Mouse (Mus musculus) midbrain, embryonic 13.5 days (tissue): ENCODE data around the gene Clec11a. TPM values are rescaled to one million over a fixed set of nuclear protein-coding genes. Genes with fewer than 3 reads are reported as not detected.
A peak's percentile ranks its signal among the peaks of the same experiment; 100 is the strongest.
"Not testable (repeated sequence)": the region's sequence is repeated elsewhere in the genome, so short reads cannot be mapped to it uniquely, and the experiment has no call there.

Experiments
- ATAC-seq: fragments of 200-750 bp; cut with Nextera tagmentation; 2 replicates; pipeline ENCODE4 v1.8.0; 2017; ENCODE audit warnings: mild to moderate bottlenecking, moderate TSS enrichment, moderate library complexity
- H3K27ac ChIP-seq: fragments of 300-500 bp; sonication (generic); 2 replicates; pipeline ENCODE4 v1.5.1; 2015; ENCODE audit warnings: inconsistent platforms, mild to moderate bottlenecking, moderate library complexity
- H3K27me3 ChIP-seq: fragments of 300-500 bp; sonication (generic); 2 replicates; pipeline ENCODE4 v1.6.1; 2015; ENCODE audit warnings: mild to moderate bottlenecking, inconsistent platforms
- H3K36me3 ChIP-seq: fragments of 300-500 bp; sonication (generic); 2 replicates; pipeline ENCODE4 v1.6.1; 2015; ENCODE audit warnings: mild to moderate bottlenecking, inconsistent platforms
- H3K4me1 ChIP-seq: fragments of 300-500 bp; sonication (generic); replicated peaks from 2 replicates; pipeline ENCODE4 v1.6.1; 2015; ENCODE audit warnings: inconsistent platforms
- H3K4me2 ChIP-seq: fragments of 300-500 bp; sonication (generic); replicated peaks from 2 replicates; pipeline ENCODE4 v1.6.1; 2015; ENCODE audit warnings: moderate library complexity, mild to moderate bottlenecking, inconsistent platforms
- H3K4me3 ChIP-seq: fragments of 300-500 bp; sonication (generic); replicated peaks from 2 replicates; pipeline ENCODE4 v1.5.1; 2015; ENCODE audit warnings: mild to moderate bottlenecking, inconsistent platforms
- H3K9ac ChIP-seq: fragments of 300-500 bp; sonication (generic); replicated peaks from 2 replicates; pipeline ENCODE4 v1.6.1; 2015; ENCODE audit warnings: mild to moderate bottlenecking, inconsistent platforms
- H3K9me3 ChIP-seq: fragments of 300-500 bp; sonication (generic); 2 replicates; pipeline ENCODE4 v1.6.1; 2016; ENCODE audit warnings: mild to moderate bottlenecking, inconsistent platforms
- WGBS: fragments of 180-500 bp; shearing (Covaris S2); methylation state at CpG from one replicate; pipeline ENCODE4 v1.1.7; 2015; 5-methylcytosine and 5-hydroxymethylcytosine counted together
- polyA plus RNA-seq: library from polyadenylated mRNA; unstranded; fragments of >200 nt; fragmentation: Nextera tagmentation; extraction: Ambion mirVana; gene quantifications from 2 replicates; pipeline ENCODE4 v1.2.1, GENCODE M21; 2015

The Clec11a gene
- polyA plus RNA-seq, 1 experiment from 2014 or later = 3.7 TPM

DNA sequence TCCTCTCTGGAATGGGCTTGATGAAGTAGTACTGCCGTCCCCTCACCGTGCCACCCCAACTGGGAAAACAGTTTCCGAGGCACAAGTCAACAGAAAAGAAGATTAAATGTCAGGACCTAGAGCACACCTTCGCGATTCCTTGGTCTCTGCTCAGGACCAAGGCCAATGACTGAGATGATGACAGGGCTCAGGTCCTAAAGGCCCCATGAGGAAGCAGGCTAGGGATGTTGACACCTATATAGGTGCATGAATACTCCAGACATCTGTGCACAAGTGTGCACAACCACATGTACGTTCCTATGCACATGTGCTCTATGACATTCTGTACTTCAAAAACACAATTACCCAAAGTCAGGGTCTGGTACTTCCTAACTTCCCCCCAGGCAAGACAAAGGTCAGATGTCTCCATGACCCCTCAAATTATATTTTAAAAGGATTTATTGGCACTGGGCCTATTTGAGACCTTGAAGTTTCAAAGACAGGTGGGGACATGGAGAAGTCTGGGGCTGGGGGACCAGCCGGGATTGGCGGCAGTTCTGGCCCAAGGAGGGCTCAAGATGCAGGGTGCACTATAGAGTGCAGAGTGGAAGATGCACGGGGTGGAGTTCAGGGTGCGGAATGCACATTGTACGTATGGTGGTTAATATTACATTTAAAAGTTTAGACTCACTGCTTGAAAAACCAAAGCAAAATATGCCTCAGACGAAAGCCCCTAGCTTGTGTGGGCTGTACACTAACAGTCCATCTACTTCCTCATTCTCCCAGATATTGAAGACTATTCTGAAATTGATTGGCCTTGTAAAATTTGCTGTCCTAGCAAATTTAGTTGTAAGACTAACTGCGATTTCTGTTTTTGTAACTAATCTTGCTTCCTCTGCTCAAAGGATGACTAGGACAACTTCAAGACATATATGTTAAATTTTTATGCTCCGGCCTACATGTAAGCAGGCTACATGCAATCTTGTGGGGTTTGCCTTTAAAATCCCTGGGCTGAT lies 3.1 kb downstream of the Clec11a start:
- peak overlapping the region; percentile 94 for H3K9ac ChIP-seq
- H3K27me3 ChIP-seq = 0 out of 2 replicates have a peak, but pooled peaks cover 12% of the 10 kb centered on the region
- peaks cover 20% of the 10 kb centered on the region for H3K4me1 ChIP-seq
- H3K4me2 ChIP-seq = peak overlapping the region; percentile 75
- peak overlapping the region; percentile 74 for H3K4me3 ChIP-seq
- H3K36me3 ChIP-seq = no peaks in the 10 kb centered on the region
- no peaks in the 10 kb centered on the region for H3K9me3 ChIP-seq
- 85% methylated on average over 14 of the region's 14 CpGs for WGBS
- no peak for ATAC-seq
- H3K27ac ChIP-seq = peak overlapping the region; percentile 97

DNA sequence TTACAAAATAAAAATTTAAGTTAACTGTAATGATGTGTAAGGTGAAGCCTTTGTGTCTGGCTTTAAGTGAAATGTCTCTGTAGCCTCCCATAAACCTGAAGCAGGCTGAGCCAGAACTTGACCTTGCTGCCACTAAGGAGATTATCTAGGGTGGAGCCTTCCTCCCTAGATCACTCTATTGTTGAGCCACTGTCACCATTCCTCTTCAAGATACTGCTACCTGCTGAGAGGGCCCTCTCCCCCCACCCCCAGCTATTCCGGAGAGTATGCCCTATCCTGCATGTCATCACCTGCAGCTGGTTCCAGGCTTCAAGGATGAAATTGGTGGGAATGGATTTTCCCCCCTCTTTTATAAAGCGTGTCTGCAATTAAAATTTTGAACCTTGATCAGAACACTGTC lies 9.2 kb downstream of the Clec11a start:
- ATAC-seq = not testable (repeated sequence)

GRCm38 (mm10) chr7:44291418-44291817 lies 15.3 kb downstream of the Clec11a start:
- H3K4me3 ChIP-seq = no peak overlapping the region
- H3K27me3 ChIP-seq = no peaks in the 10 kb centered on the region
- H3K4me1 ChIP-seq = no peaks in the 10 kb centered on the region
- no peak for ATAC-seq
- H3K36me3 ChIP-seq = no peaks in the 10 kb centered on the region
- H3K9ac ChIP-seq = no peak overlapping the region
- WGBS = 53% methylated on average over 4 of the region's 4 CpGs
- peaks cover 10% of the 10 kb centered on the region; the same call in 1 of the 2 replicates for H3K9me3 ChIP-seq
- no peak overlapping the region for H3K27ac ChIP-seq
- H3K4me2 ChIP-seq = no peak overlapping the region

More for the DNA sequence above, 9.2 kb downstream of the Clec11a start:
- H3K4me1 ChIP-seq, H3K4me3 ChIP-seq, H3K4me2 ChIP-seq, H3K9ac ChIP-seq, H3K36me3 ChIP-seq, H3K27me3 ChIP-seq, H3K27ac ChIP-seq, H3K9me3 ChIP-seq: not testable (repeated sequence)
- WGBS = 88% methylated on average over 2 of the region's 2 CpGs

DNA sequence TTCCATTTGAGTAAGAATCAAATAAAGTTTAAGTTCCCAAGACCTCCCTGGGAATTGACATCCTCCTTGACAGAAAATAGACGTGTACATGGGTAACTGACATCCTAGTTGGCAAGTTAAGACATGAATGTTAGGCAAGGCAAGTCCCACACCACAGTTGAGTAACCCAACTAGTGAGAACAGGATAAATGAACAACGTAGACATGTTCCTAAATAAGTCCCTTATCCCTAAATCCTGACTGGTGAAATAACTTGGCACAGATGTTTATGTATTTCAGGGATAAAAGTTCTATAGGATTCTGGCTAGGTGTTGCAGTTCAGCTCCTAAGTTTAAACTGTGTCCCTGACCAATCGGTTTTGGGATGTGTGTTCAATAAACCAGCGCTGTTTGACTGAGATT lies 15.7 kb downstream of the Clec11a start:
- ATAC-seq = no peak
- WGBS = 77% methylated on average over 4 of the region's 4 CpGs
- Histone ChIP-seq H3K27ac (no peak overlapping the region), H3K4me1 (no peaks in the 10 kb centered on the region), H3K9ac (no peak overlapping the region), H3K9me3 (peaks cover 10% of the 10 kb centered on the region; the same call in 1 of the 2 replicates), H3K4me2 (no peak overlapping the region), H3K36me3 (no peaks in the 10 kb centered on the region), H3K4me3 (no peak overlapping the region), H3K27me3 (no peaks in the 10 kb centered on the region)

- Histone ChIP-seq H3K4me2 (no peak overlapping the region), H3K9me3 (peaks cover 7% of the 10 kb centered on the region; the same call in 1 of the 2 replicates), H3K36me3 (no peaks in the 10 kb centered on the region), H3K27me3 (no peaks in the 10 kb centered on the region), H3K9ac (no peak overlapping the region), H3K4me1 (no peaks in the 10 kb centered on the region), H3K4me3 (no peak overlapping the region), H3K27ac (no peak overlapping the region)
- ATAC-seq = no peak
- WGBS = 53% methylated on average over 7 of the region's 7 CpGs
Measured at GRCm38 (mm10) chr7:44287760-44288159, 18.9 kb downstream of the Clec11a start.

- ATAC-seq = 0 out of 2 replicates have a peak, but pooled peaks have one; percentile 48
- WGBS = 67% methylated on average over 7 of the region's 7 CpGs
- Histone ChIP-seq H3K4me2 (no peak overlapping the region), H3K36me3 (no peaks in the 10 kb centered on the region), H3K9me3 (peaks cover 1% of the 10 kb centered on the region; the same call in 1 of the 2 replicates), H3K4me3 (no peak overlapping the region), H3K4me1 (no peaks in the 10 kb centered on the region), H3K27me3 (no peaks in the 10 kb centered on the region), H3K9ac (peak overlapping the region; percentile 20; the same call in 1 of the 2 replicates), H3K27ac (no peak overlapping the region)
Measured at GRCm38 (mm10) chr7:44281586-44281985, 25.1 kb downstream of the Clec11a start.

DNA sequence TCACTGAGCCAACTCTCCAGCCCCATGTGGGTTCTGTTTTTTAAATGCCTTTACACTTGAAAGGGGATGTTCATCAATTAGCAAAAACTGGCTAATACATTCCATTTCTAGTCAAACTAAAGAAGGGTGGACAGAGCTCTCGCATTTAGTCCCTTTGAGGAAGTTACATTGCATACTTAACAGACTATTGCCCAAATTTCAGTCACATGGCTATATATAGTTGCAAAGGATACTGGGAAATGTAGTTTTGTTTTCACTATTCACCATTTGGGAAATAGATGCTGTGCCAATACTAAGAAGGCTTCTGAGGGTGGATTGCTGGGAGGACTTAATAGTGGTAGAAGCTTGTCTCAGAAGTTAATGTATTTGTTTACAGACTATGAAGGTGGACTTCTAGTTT lies 25.7 kb downstream of the Clec11a start:
- no peaks in the 10 kb centered on the region for H3K27me3 ChIP-seq
- no peaks in the 10 kb centered on the region for H3K9me3 ChIP-seq
- H3K4me1 ChIP-seq = no peaks in the 10 kb centered on the region
- H3K9ac ChIP-seq = no peak overlapping the region
- H3K4me3 ChIP-seq = no peak overlapping the region
- no peak overlapping the region for H3K27ac ChIP-seq
- no peaks in the 10 kb centered on the region for H3K36me3 ChIP-seq
- no peak overlapping the region for H3K4me2 ChIP-seq
- WGBS = 70% methylated on average over 1 of the region's 1 CpGs
- ATAC-seq = no peak

DNA sequence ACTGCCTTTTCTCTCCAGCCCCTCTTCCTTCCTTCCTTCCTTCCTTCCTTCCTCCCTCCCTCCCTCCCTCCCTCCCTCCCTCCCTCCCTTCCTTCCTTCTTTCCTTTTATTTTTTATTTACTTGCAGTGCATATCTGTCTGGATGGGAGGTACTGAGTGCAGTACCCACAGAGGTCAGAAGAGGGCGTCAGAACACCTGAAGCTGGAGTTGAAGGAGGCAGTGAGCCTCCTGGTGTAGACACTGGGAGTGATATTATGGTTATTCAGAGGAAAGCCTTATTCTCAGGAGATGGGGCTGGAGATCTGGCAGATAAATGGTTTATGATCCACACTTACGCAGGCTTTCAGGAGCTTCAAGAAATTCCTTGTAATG lies 29.5 kb downstream of the Clec11a start:
- WGBS = 36% methylated on average over 2 of the region's 2 CpGs

DNA sequence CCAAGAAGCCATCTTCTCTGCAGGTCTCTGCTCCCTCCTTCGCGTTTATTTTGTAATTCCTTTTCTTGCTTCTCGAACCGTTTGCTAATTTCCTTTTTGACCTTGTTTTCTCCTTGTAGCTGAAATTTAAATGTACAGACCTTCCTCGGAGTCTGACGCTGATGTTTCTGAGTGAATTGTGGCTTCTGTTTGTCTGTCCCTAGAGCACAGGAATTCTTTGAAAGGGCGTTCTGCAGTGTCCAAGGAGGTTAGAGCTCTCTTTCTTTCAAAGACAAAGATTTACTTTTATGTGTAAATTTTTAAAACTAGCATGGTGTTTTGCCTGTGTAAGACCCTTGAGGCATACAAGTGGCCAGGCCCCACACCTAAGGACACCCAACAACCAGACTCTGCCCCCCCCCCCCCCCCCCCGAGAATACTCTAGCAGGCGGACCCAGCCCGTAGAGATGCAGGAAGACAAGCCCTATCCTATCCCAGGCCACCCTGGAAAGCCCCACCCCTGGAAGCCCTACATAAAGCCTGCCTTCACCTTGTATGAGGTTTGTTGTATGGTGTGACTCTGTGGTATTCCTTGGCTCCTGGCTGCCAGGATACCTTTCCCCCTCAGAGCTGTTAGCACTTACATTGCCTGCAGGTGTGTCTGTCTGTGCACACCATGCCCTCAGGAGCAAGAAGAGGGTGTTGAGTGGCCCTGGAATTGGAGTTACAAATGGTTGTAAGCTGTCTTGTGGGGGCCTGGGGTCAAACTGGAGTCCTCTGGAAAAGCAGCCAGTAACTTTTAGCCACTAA lies 30.0 kb downstream of the Clec11a start:
- no peak for ATAC-seq
- WGBS = 63% methylated on average over 9 of the region's 10 CpGs

More for the DNA sequence above, 29.5 kb downstream of the Clec11a start:
- Histone ChIP-seq H3K4me3 (no peak overlapping the region), H3K9ac (no peak overlapping the region), H3K4me1 (no peaks in the 10 kb centered on the region), H3K36me3 (no peaks in the 10 kb centered on the region), H3K9me3 (no peaks in the 10 kb centered on the region), H3K27me3 (peaks cover 10% of the 10 kb centered on the region), H3K4me2 (no peak overlapping the region), H3K27ac (no peak overlapping the region)
- ATAC-seq = no peak

GRCm38 (mm10) chr7:44275546-44275945 lies 31.2 kb downstream of the Clec11a start:
- Histone ChIP-seq H3K36me3 (no peaks in the 10 kb centered on the region), H3K4me2 (no peak overlapping the region), H3K4me1 (no peaks in the 10 kb centered on the region), H3K9ac (no peak overlapping the region), H3K27me3 (peaks cover 14% of the 10 kb centered on the region), H3K9me3 (no peaks in the 10 kb centered on the region), H3K27ac (no peak overlapping the region), H3K4me3 (no peak overlapping the region)
- WGBS = 82% methylated on average over 3 of the region's 3 CpGs
- ATAC-seq = no peak

More for the DNA sequence above, 30.0 kb downstream of the Clec11a start:
- H3K9ac ChIP-seq = no peak overlapping the region
- H3K9me3 ChIP-seq = no peaks in the 10 kb centered on the region
- no peak overlapping the region for H3K4me3 ChIP-seq
- no peaks in the 10 kb centered on the region for H3K4me1 ChIP-seq
- H3K36me3 ChIP-seq = no peaks in the 10 kb centered on the region
- peaks cover 11% of the 10 kb centered on the region for H3K27me3 ChIP-seq
- no peak overlapping the region for H3K4me2 ChIP-seq
- H3K27ac ChIP-seq = no peak overlapping the region

GRCm38 (mm10) chr7:44274096-44274495 lies 32.6 kb downstream of the Clec11a start:
- Histone ChIP-seq H3K27ac (no peak overlapping the region), H3K9ac (no peak overlapping the region), H3K4me1 (no peaks in the 10 kb centered on the region), H3K9me3 (no peaks in the 10 kb centered on the region), H3K36me3 (no peaks in the 10 kb centered on the region), H3K4me2 (no peak overlapping the region), H3K27me3 (peaks cover 14% of the 10 kb centered on the region), H3K4me3 (no peak overlapping the region)
- no peak for ATAC-seq
- WGBS = 42% methylated on average over 11 of the region's 11 CpGs

DNA sequence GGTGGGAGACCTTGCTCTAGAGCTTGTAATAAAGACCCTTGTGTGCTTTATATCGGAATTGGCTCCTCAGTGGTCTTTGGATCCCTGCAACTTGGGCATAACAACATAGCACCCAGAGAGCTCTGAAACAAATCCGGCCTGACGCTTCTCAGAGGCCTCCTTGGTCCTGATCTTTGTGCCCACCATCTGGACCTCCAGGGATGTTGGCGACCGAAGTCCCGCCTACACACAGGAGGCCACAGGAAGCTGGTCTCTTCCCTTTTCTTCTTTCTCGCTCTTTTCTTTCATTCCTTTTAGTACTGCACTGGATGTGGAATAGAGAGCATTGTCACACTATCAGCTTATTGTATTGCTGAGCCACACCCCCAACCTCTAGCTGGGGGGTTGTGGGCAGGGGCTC lies 33.3 kb downstream of the Clec11a start:
- Histone ChIP-seq H3K27me3 (peaks cover 19% of the 10 kb centered on the region), H3K27ac (no peak overlapping the region), H3K4me2 (no peak overlapping the region), H3K4me1 (no peaks in the 10 kb centered on the region), H3K4me3 (no peak overlapping the region), H3K36me3 (no peaks in the 10 kb centered on the region), H3K9me3 (no peaks in the 10 kb centered on the region), H3K9ac (no peak overlapping the region)
- WGBS = 60% methylated on average over 7 of the region's 7 CpGs
- no peak for ATAC-seq
